Mouse (Mus musculus): ENCODE data around the gene Mlxip.

GRCm38 (mm10) chr5:123350386-123350785, 44.2 kb upstream of the Mlxip start:
- TF ChIP-seq CTCF (IDR thresholded peaks at IDR 0.05; ENCODE audit: control insufficient read depth, insufficient read depth, insufficient replicate concordance, low read depth, low read length) (peak; percentile 5; the same call in 1 of the 2 replicates), POLR2A (IDR thresholded peaks at IDR 0.05; ENCODE audit: control insufficient read depth, low read depth, low read length) (no peak)

All from testis, adult 2 months (tissue).